Mouse (Mus musculus) stomach, postnatal 0 days (tissue): ENCODE measurements around the gene Tnfaip1. TPM values are rescaled to one million over a fixed set of nuclear protein-coding genes. Genes with fewer than 3 reads are reported as not detected.
A peak's percentile ranks its signal among the peaks of the same experiment; 100 is the strongest.

Experiments used
- ATAC-seq: fragments of 200-750 bp; cut with Nextera tagmentation; 2 replicates; pipeline ENCODE4 v1.8.0; 2017; ENCODE audit not compliant: low FRiP score, low TSS enrichment
- DNase-seq: peaks from one replicate; pipeline ENCODE4 v3.0.0-alpha.2; 2016; ENCODE audit warnings: low spot score
- H3K27ac ChIP-seq: fragments of 300-500 bp; sonication (generic); replicated peaks from 2 replicates; pipeline ENCODE4 v1.5.1; 2014; ENCODE audit warnings: mild to moderate bottlenecking, control low read depth
- H3K27me3 ChIP-seq: fragments of 300-500 bp; sonication (generic); 2 replicates; pipeline ENCODE4 v1.6.1; 2014; ENCODE audit warnings: low read length; ENCODE audit not compliant: control insufficient read depth, insufficient read depth
- H3K36me3 ChIP-seq: fragments of 300-500 bp; sonication (generic); 2 replicates; pipeline ENCODE4 v1.6.1; 2014; ENCODE audit warnings: low read length, mixed read lengths; ENCODE audit not compliant: control insufficient read depth, insufficient read depth
- H3K4me1 ChIP-seq: fragments of 300-500 bp; sonication (generic); replicated peaks from 2 replicates; pipeline ENCODE4 v1.6.1; 2014; ENCODE audit warnings: antibody characterized with exemption; ENCODE audit not compliant: control insufficient read depth, insufficient read depth
- H3K4me2 ChIP-seq: fragments of 300-500 bp; sonication (generic); replicated peaks from 2 replicates; pipeline ENCODE4 v1.6.1; 2014; ENCODE audit warnings: low read depth, mild to moderate bottlenecking, control low read depth, moderate library complexity
- H3K4me3 ChIP-seq: fragments of 300-500 bp; sonication (generic); 2 replicates; pipeline ENCODE4 v1.5.1; 2014; ENCODE audit warnings: low read depth, low read length, control low read depth
- H3K9ac ChIP-seq: fragments of 300-500 bp; sonication (generic); 2 replicates; pipeline ENCODE4 v1.6.1; 2014; ENCODE audit warnings: mild to moderate bottlenecking, low read length, control low read depth, mixed read lengths
- H3K9me3 ChIP-seq: fragments of 300-500 bp; sonication (generic); 2 replicates; pipeline ENCODE4 v1.6.1; 2016; ENCODE audit warnings: low read length; ENCODE audit not compliant: control insufficient read depth
- CTCF ChIP-seq: IDR thresholded peaks from 2 replicates; pipeline ENCODE4 v1.5.1; 2016; ENCODE audit warnings: antibody characterized with exemption, low read depth, mild to moderate bottlenecking, moderate library complexity
- EP300 ChIP-seq: optimal IDR thresholded peaks from 2 replicates; pipeline ENCODE3; 2016; ENCODE audit warnings: antibody characterized with exemption
- WGBS: fragments of 180-500 bp; shearing (Covaris S2); extraction: QIAGEN DNeasy Blood & Tissue Kit; methylation state at CpG from one replicate; pipeline ENCODE4 v1.1.7; 2014; 5-methylcytosine and 5-hydroxymethylcytosine counted together
- polyA plus RNA-seq: library from polyadenylated mRNA; unstranded; fragments of >200 nt; fragmentation: Nextera tagmentation; extraction: Ambion mirVana; gene quantifications from 2 replicates; pipeline ENCODE4 v1.2.1, GENCODE M21; 2015

The Tnfaip1 gene
- polyA plus RNA-seq, 1 experiment from 2014 or later: 47.5 TPM

- Histone ChIP-seq H3K4me3 (no peak overlapping the region), H3K4me2 (no peak overlapping the region), H3K27me3 (no peaks in the 10 kb centered on the region), H3K9ac (no peak overlapping the region), H3K27ac (no peak overlapping the region), H3K9me3 (no peaks in the 10 kb centered on the region), H3K36me3 (peaks cover 1% of the 10 kb centered on the region; the same call in 1 of the 2 replicates), H3K4me1 (no peaks in the 10 kb centered on the region)
- DNase-seq (no peak), ATAC-seq (no peak)
- 95% methylated on average over 8 of the region's 8 CpGs for WGBS
- no peak for TF ChIP-seq EP300
- no peak for TF ChIP-seq CTCF
These were observed 35.3 kb upstream of the Tnfaip1 start for GRCm38 (mm10) chr11:78571441-78571840.

DNA sequence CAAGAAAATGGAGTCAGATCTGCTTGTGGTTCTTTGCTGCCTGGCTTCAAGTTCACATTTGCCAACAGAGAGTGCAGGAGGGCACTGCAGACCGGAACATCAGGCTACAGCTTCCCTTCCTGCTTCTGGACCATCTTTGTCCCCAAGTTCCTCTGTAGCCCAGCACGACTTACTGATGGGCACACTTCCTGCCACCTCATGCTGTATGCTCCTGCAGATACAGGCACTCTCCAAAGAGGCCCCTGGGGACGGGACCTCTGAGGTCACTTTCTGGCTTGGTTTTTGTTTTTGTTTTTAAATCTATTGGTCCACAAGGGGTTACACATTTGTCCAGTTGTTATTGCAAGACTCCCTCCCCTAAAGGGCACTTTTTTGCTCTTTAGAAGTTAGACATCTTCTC lies 33.7 kb upstream of the Tnfaip1 start:
- TF ChIP-seq EP300 (no peak), CTCF (no peak)
- WGBS: 81% methylated on average over 3 of the region's 3 CpGs
- Histone ChIP-seq H3K9ac (no peak overlapping the region), H3K4me3 (no peak overlapping the region), H3K36me3 (no peaks in the 10 kb centered on the region; the same call in 1 of the 2 replicates), H3K27ac (no peak overlapping the region), H3K4me1 (no peaks in the 10 kb centered on the region), H3K9me3 (no peaks in the 10 kb centered on the region), H3K27me3 (no peaks in the 10 kb centered on the region), H3K4me2 (no peak overlapping the region)
- ATAC-seq (no peak), DNase-seq (no peak)

DNA sequence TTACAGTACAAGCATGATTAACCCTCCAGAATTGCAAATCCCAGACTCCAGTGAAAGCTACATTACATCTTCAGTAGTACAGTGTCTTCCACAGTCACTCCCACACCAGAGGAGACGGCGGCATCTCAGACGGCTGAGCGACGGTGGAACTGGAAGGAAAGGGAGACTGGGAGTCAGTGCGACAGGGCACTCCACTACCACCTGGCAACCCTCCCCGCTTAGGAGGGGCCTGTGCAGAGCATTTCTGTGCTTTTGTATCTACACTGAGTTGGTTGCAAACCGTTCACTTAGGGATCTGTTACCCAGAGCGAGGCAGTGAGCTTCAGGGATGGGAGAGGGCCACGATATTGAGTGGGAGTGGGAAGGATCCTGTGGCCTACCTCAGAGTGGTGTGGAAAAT lies 32.7 kb upstream of the Tnfaip1 start:
- TF ChIP-seq EP300 (no peak), CTCF (no peak)
- Histone ChIP-seq H3K27ac (no peak overlapping the region), H3K4me1 (no peaks in the 10 kb centered on the region), H3K9ac (no peak overlapping the region), H3K27me3 (no peaks in the 10 kb centered on the region), H3K4me2 (no peak overlapping the region), H3K36me3 (no peaks in the 10 kb centered on the region; the same call in 1 of the 2 replicates), H3K9me3 (no peaks in the 10 kb centered on the region), H3K4me3 (no peak overlapping the region)
- DNase-seq (no peak), ATAC-seq (no peak)
- 87% methylated on average over 10 of the region's 10 CpGs for WGBS

DNA sequence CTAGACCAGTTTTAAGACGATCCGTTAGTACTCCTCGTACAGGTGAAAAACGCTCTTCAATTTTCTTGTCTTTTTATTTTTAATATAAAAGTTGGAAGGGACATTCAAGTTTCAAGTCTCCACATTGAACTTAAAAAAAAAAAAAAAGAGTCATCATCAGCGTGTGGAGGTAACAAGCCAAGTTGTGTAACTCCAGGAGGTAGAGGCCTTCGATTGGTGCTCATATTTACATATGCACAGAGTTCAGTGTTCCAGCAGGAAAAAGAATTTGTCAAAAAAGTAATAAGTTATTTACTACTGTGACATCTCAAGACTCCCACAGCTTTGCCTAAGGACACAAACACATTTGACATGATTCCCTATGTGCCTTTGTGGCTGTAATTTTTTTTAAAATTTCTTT lies 31.5 kb upstream of the Tnfaip1 start:
- 89% methylated on average over 6 of the region's 6 CpGs for WGBS
- no peaks in the 10 kb centered on the region; the same call in 1 of the 2 replicates for H3K36me3 ChIP-seq
- no peaks in the 10 kb centered on the region for H3K9me3 ChIP-seq
- H3K27ac ChIP-seq: no peak overlapping the region
- no peaks in the 10 kb centered on the region for H3K4me1 ChIP-seq
- no peak overlapping the region for H3K9ac ChIP-seq
- TF ChIP-seq CTCF: no peak
- TF ChIP-seq EP300: no peak
- H3K4me3 ChIP-seq: no peak overlapping the region
- no peak overlapping the region for H3K4me2 ChIP-seq
- ATAC-seq: no peak
- no peaks in the 10 kb centered on the region for H3K27me3 ChIP-seq
- DNase-seq: no peak

DNA sequence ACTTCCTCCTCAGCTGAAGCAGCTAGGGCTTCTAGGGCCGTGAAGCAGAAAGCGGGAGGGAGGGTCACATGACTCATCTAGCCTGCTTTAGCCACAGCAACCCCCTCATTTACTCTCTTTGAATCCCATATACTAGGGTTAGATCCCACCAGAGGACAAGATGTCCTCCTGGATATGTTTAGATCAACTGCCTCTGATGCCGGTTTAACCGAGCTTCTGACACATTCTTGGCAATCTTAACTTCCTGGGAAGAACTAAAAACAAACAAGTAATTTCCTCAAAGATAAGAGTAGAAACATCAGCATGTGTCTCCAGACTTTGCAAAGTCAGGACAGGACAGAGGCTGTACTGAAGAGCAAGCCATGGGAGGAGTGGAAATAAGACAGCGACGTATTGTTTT lies 30.6 kb upstream of the Tnfaip1 start:
- ATAC-seq: no peak
- H3K9ac ChIP-seq: no peak overlapping the region
- 41% methylated on average over 6 of the region's 6 CpGs for WGBS

GRCm38 (mm10) chr11:78560447-78560846 lies 24.3 kb upstream of the Tnfaip1 start:
- Histone ChIP-seq H3K4me2 (no peak overlapping the region), H3K9ac (no peak overlapping the region), H3K4me3 (no peak overlapping the region), H3K27ac (no peak overlapping the region), H3K36me3 (no peaks in the 10 kb centered on the region; the same call in 1 of the 2 replicates), H3K27me3 (no peaks in the 10 kb centered on the region), H3K9me3 (no peaks in the 10 kb centered on the region), H3K4me1 (no peaks in the 10 kb centered on the region)
- ATAC-seq: peak; percentile 69
- WGBS: 6% methylated on average over 4 of the region's 4 CpGs
- peak; percentile 70 for DNase-seq
- no peak for TF ChIP-seq EP300
- peak; percentile 91 for TF ChIP-seq CTCF

More for the DNA sequence above, 30.6 kb upstream of the Tnfaip1 start:
- Histone ChIP-seq H3K27ac (peak overlapping the region; percentile 30; the same call in 1 of the 2 replicates), H3K4me2 (no peak overlapping the region), H3K36me3 (no peaks in the 10 kb centered on the region; the same call in 1 of the 2 replicates), H3K27me3 (no peaks in the 10 kb centered on the region), H3K4me1 (no peaks in the 10 kb centered on the region), H3K9me3 (no peaks in the 10 kb centered on the region), H3K4me3 (no peak overlapping the region)
- no peak for DNase-seq
- no peak for TF ChIP-seq CTCF
- TF ChIP-seq EP300: no peak
